Mouse (Mus musculus) activated CD4-positive, CD25-positive, alpha-beta regulatory T cell, adult 4 months (primary cell): ENCODE results near the gene Ccdc89. TPM values are rescaled to one million over a fixed set of nuclear protein-coding genes. Genes with fewer than 3 reads are reported as not detected.

ENCODE experiments used
- ATAC-seq: one replicate; pipeline ENCODE4 v1.8.0; 2017
- polyA plus RNA-seq, 2 experiments: library from polyadenylated mRNA; unstranded; fragments of 100-300 nt; shearing (Covaris generic); gene quantifications; one replicate each; pipeline ENCODE4 v1.2.1; 2017

The Ccdc89 gene
- polyA plus RNA-seq, 2 experiments from 2014 or later, result not detected

DNA sequence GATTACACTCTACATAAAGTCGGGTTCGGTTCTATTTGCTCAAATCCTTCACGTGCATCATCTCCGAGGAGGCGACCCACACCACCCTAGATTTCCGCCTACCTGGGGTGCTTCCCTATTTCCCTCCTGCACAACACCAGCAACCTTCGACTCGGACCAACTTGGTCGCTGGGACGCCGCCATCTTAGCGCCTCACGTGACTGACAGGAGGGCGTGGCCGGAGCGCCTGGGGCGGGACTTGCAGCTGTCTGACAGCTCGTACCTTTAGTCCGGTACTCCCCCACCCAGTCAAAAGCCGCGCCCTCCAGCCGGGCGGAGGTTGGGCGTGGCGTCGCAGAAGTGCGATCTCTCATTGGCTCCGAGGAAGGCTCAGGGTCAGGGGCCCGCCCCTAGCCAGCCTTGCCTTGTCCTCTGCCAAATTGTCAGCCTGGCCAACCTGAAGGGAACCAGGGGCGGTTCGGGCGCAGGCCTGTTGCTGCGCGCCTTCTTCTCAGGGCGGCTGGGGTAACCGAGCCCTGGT is 49.5 kb downstream of the Ccdc89 start, which contains the start of gene Tmem126b:
TSS of gene Tmem126b (minus strand) at position 209 of the 520 bp plus-strand sequence.
- ATAC-seq, result peak; percentile 98

DNA sequence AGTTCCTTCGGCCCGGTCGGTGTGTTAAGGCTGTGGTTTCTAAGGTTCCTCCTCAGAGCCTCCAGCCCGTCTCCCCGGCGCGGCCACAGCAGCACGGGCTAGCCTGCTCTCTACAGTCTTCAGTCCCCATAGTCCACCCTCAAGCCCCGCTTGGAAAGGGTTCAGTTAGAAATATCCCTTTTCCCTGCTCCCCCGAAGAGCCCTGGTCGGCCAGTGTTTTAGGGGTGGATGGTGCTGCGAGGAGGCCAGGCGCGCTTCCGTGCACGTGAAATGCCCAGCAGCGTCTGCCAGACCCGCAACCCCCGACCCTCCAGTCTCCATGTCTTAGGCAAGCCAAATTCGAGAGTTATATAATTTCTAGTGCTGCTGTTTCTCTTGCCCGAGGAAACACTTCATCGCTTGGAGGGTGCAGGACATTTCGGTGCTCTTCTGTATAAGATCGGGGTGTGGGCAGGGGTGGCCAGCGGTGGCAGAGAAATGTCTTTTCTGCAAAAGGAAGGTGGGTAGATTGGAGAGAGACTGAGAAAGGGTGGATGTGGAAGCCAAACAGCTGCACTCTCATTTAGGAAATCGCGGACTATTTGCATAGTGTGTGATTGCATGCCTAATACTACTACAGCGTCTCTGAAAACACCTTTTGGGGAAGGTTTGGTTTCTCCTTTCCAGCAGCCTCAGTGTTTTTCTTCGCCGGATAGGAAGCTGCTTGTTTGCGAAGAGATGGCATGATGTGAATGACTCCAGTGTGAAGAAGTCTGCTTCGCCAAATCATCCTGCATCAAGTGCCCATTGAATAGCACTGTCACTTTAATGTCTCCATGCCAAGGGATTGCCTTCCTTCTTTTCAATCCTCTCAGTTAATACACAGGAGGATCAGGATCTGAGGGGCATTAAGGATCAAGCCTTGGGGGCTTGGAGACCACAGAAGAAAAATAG is 50.2 kb downstream of the Ccdc89 start, which contains the start of gene Dlg2:
TSS of gene Dlg2 (plus strand) at position 360 of the 933 bp plus-strand sequence.
- peak; percentile 8 for ATAC-seq

Other genes starting within 250 kb of the Ccdc89 start
- under 1 TPM in 1 of 2 experiments, not detected in 1; 0.32 TPM for gene Ccdc83, start 160.8 kb upstream of the Ccdc89 start, polyA plus RNA-seq
- gene Sytl2, start 124.3 kb upstream of the Ccdc89 start, polyA plus RNA-seq, result 10 to 100 TPM; 25.2 to 28.4 TPM
- 10 to 100 TPM; 22.8 to 29.8 TPM for gene Crebzf, start 16.2 kb downstream of the Ccdc89 start, polyA plus RNA-seq
- gene Tmem126a, start 30.7 kb downstream of the Ccdc89 start, polyA plus RNA-seq, result 10 to 100 TPM; 77.7 to 89.8 TPM
- 10 to 100 TPM; 32.3 to 39.5 TPM for gene Tmem126b, start 49.4 kb downstream of the Ccdc89 start, polyA plus RNA-seq
- gene Dlg2, start 50.1 kb downstream of the Ccdc89 start, polyA plus RNA-seq, result 1 to 10 TPM in 1 of 2 experiments, not detected in 1; 1.5 TPM